Mouse (Mus musculus) CH12.LX (cell line): ENCODE measurements around the gene Cyp27b1.

ENCODE experiments used
- BHLHE40 ChIP-seq: IDR thresholded peaks from 2 replicates; pipeline ENCODE4 v1.6.1; 2011; ENCODE audit warnings: mild to moderate bottlenecking, low read depth, low read length, improper control_type of control experiment
- CTCF ChIP-seq, 2 experiments: IDR thresholded peaks in 1 of 2; conservative IDR thresholded peaks in 1 of 2; 2 replicates each; pipeline ENCODE4 v1.5.1; 2011 to 2012; ENCODE audit warnings: low read depth in 2 of 2, low read length in 2 of 2, improper control_type of control experiment in 1 of 2, inconsistent platforms in 1 of 2, mild to moderate bottlenecking in 1 of 2, moderate library complexity in 1 of 2
- EP300 ChIP-seq: IDR thresholded peaks from 2 replicates; pipeline ENCODE4 v1.6.1; 2011; ENCODE audit warnings: low read length, improper control_type of control experiment
- GABPA ChIP-seq: IDR thresholded peaks from 2 replicates; pipeline ENCODE4 v1.6.1; 2012; ENCODE audit warnings: low read depth, low read length, improper control_type of control experiment, inconsistent platforms; ENCODE audit not compliant: insufficient replicate concordance
- JUND ChIP-seq: conservative IDR thresholded peaks from 2 replicates; pipeline ENCODE4 v1.6.1; 2011; ENCODE audit warnings: low read depth, low read length, improper control_type of control experiment
- POLR2A ChIP-seq: IDR thresholded peaks from 2 replicates; pipeline ENCODE4 v1.6.1; 2011; ENCODE audit warnings: low read depth, mild to moderate bottlenecking, improper control_type of control experiment, low read length
- POLR2AphosphoS2 ChIP-seq: IDR thresholded peaks from 2 replicates; pipeline ENCODE4 v1.6.1; 2011; ENCODE audit warnings: low read depth, low read length, improper control_type of control experiment
- UBTF ChIP-seq: IDR thresholded peaks from 2 replicates; pipeline ENCODE4 v1.6.1; 2012; ENCODE audit warnings: low read depth, mild to moderate bottlenecking, inconsistent platforms, low read length, improper control_type of control experiment, moderate library complexity

- no peak for TF ChIP-seq POLR2A
- no peak for TF ChIP-seq POLR2AphosphoS2
- no peak for TF ChIP-seq GABPA
- TF ChIP-seq BHLHE40 = no peak
- no peak for TF ChIP-seq JUND
- no peak for TF ChIP-seq EP300
- no peak for TF ChIP-seq CTCF (conservative IDR thresholded peaks at IDR 0.05 in 1 of 2, IDR thresholded peaks at IDR 0.05 in 1 of 2; ENCODE audit: low read depth in 2 of 2, low read length in 2 of 2)
- TF ChIP-seq UBTF = no peak; the same call in 1 of the 2 replicates
These were observed 16.1 kb downstream of the Cyp27b1 start for GRCm38 (mm10) chr10:127063913-127064870.
